Mouse (Mus musculus) kidney, adult 9 months (tissue): ENCODE measurements at regions not wholly inside any gene's neighbourhood (a gene's known extent, or its start where the extent isn't known, plus 50 kb on each side); places are given as distances from the start of the nearest gene placed in this dataset.
"Not testable (repeated sequence)": the region's sequence is repeated elsewhere in the genome, so short reads cannot be mapped to it uniquely, and the experiment has no call there.

ENCODE experiments used
- DNase-seq: peaks from one replicate; pipeline ENCODE4 v3.0.0; 2022

GRCm38 (mm10) chr2:162867516-162868029, 63.8 kb upstream of the Srsf6 start:
- no peak for DNase-seq

- DNase-seq = no peak
These were observed 64.6 kb upstream of the Srsf6 start for GRCm38 (mm10) chr2:162866613-162867314.

GRCm38 (mm10) chr2:162864571-162864970, 66.8 kb upstream of the Srsf6 start:
- peak; percentile 94 for DNase-seq

- no peak for DNase-seq
These were observed 76.7 kb upstream of the Srsf6 start for GRCm38 (mm10) chr2:162854606-162855005.

GRCm38 (mm10) chr2:162853576-162853975, 77.8 kb upstream of the Srsf6 start:
- DNase-seq = peak; percentile 72

GRCm38 (mm10) chr2:162841761-162842160, 89.6 kb upstream of the Srsf6 start:
- not testable (repeated sequence) for DNase-seq

GRCm38 (mm10) chr2:162837776-162838175, 93.6 kb upstream of the Srsf6 start:
- no peak for DNase-seq

GRCm38 (mm10) chr2:162833741-162834140, 97.6 kb upstream of the Srsf6 start:
- DNase-seq = no peak

- DNase-seq = no peak
These were observed 112.5 kb upstream of the Srsf6 start for GRCm38 (mm10) chr2:162818787-162819186.

- peak; percentile 59 for DNase-seq
These were observed 117.1 kb upstream of the Srsf6 start for GRCm38 (mm10) chr2:162814205-162814604.

GRCm38 (mm10) chr2:162807747-162808146, 123.6 kb upstream of the Srsf6 start:
- DNase-seq = no peak

GRCm38 (mm10) chr2:162796528-162796927, 134.8 kb upstream of the Srsf6 start:
- no peak for DNase-seq

GRCm38 (mm10) chr2:162794285-162794684, 133.3 kb upstream of the Ptprt start:
- no peak for DNase-seq

- DNase-seq = no peak
These were observed 130.6 kb upstream of the Ptprt start for GRCm38 (mm10) chr2:162791374-162792098.

- DNase-seq = no peak
These were observed 123.3 kb upstream of the Ptprt start for GRCm38 (mm10) chr2:162784176-162784813.

- no peak for DNase-seq
These were observed 120.7 kb upstream of the Ptprt start for GRCm38 (mm10) chr2:162781599-162781998.

- no peak for DNase-seq
These were observed 115.6 kb upstream of the Ptprt start for GRCm38 (mm10) chr2:162776542-162776941.

- DNase-seq = no peak
These were observed 111.6 kb upstream of the Ptprt start for GRCm38 (mm10) chr2:162772520-162772919.

GRCm38 (mm10) chr2:162769711-162770428, 108.9 kb upstream of the Ptprt start:
- no peak for DNase-seq

- DNase-seq = no peak
These were observed 103.1 kb upstream of the Ptprt start for GRCm38 (mm10) chr2:162764059-162764458.

GRCm38 (mm10) chr2:162740523-162740922, 79.6 kb upstream of the Ptprt start:
- DNase-seq = no peak

GRCm38 (mm10) chr2:162735761-162736160, 74.8 kb upstream of the Ptprt start:
- no peak for DNase-seq

- no peak for DNase-seq
These were observed 73.3 kb upstream of the Ptprt start for GRCm38 (mm10) chr2:162734286-162734685.
